Mouse (Mus musculus) limb, embryonic 14.5 days (tissue): ENCODE measurements around the gene Ptpn13. TPM values are rescaled to one million over a fixed set of nuclear protein-coding genes. Genes with fewer than 3 reads are reported as not detected.

Source experiments
- ATAC-seq: fragments of 200-750 bp; cut with Nextera tagmentation; 2 replicates; pipeline ENCODE4 v1.8.0; 2017; ENCODE audit warnings: low read depth, moderate number of reproducible peaks, moderate TSS enrichment; ENCODE audit not compliant: low FRiP score
- DNase-seq: peaks from one replicate; pipeline ENCODE4 v3.0.0-alpha.2; 2015; ENCODE audit warnings: low spot score
- H3K27ac ChIP-seq: fragments of 300-500 bp; sonication (generic); replicated peaks from 2 replicates; pipeline ENCODE4 v1.5.1; 2014; ENCODE audit warnings: low read depth, mild to moderate bottlenecking, low read length, moderate library complexity, mixed read lengths
- H3K27me3 ChIP-seq: fragments of 300-500 bp; sonication (generic); 2 replicates; pipeline ENCODE4 v1.6.1; 2014; ENCODE audit warnings: low read length, mixed read lengths; ENCODE audit not compliant: control insufficient read depth, insufficient read depth
- H3K36me3 ChIP-seq: fragments of 300-500 bp; sonication (generic); 2 replicates; pipeline ENCODE4 v1.6.1; 2014; ENCODE audit warnings: mild to moderate bottlenecking, low read length, moderate library complexity, mixed read lengths; ENCODE audit not compliant: control insufficient read depth, insufficient read depth
- H3K4me1 ChIP-seq: fragments of 300-500 bp; sonication (generic); 2 replicates; pipeline ENCODE4 v1.6.1; 2014; ENCODE audit warnings: antibody characterized with exemption, low read length, mixed read lengths; ENCODE audit not compliant: control insufficient read depth, insufficient read depth
- H3K4me2 ChIP-seq: fragments of 300-500 bp; sonication (generic); replicated peaks from 2 replicates; pipeline ENCODE4 v1.6.1; 2014; ENCODE audit warnings: low read depth, mild to moderate bottlenecking, low read length, moderate library complexity; ENCODE audit not compliant: severe bottlenecking
- H3K4me3 ChIP-seq: fragments of 300-500 bp; sonication (generic); replicated peaks from 2 replicates; pipeline ENCODE4 v1.5.1; 2014; ENCODE audit warnings: low read length
- H3K9ac ChIP-seq: fragments of 300-500 bp; sonication (generic); 2 replicates; pipeline ENCODE4 v1.6.1; 2014; ENCODE audit warnings: mild to moderate bottlenecking, low read depth, low read length, moderate library complexity; ENCODE audit not compliant: severe bottlenecking
- H3K9me3 ChIP-seq: fragments of 300-500 bp; sonication (generic); 2 replicates; pipeline ENCODE4 v1.6.1; 2016; ENCODE audit warnings: low read length; ENCODE audit not compliant: control insufficient read depth
- POLR2A ChIP-seq: fragments of 200-500 bp; IDR thresholded peaks from 2 replicates; pipeline ENCODE4 v1.8.0; 2012; ENCODE audit warnings: inconsistent platforms, mild to moderate bottlenecking, moderate library complexity, borderline replicate concordance; ENCODE audit not compliant: insufficient read depth, insufficient read length; ENCODE audit errors: extremely low read depth
- WGBS: fragments of 180-500 bp; shearing (Covaris S2); extraction: QIAGEN DNeasy Blood & Tissue Kit; methylation state at CpG from one replicate; pipeline ENCODE4 v1.1.7; 2014; 5-methylcytosine and 5-hydroxymethylcytosine counted together
- polyA plus RNA-seq, 2 experiments: library from polyadenylated mRNA; depleted of rRNA in 1 of 2; stranded (reverse) in 1 of 2; unstranded in 1 of 2; fragments of >200 nt; fragmentation: Nextera tagmentation in 1 of 2; extraction: Ambion mirVana in 1 of 2; gene quantifications; 2 replicates each; pipeline versions ENCODE4 v1.2.1 to v1.2.3; 2012 to 2014

Gene Ptpn13
- polyA plus RNA-seq, 2 experiments = 23.7 to 25.8 TPM

GRCm38 (mm10) chr5:103414542-103414941 lies 10.4 kb upstream of the Ptpn13 start:
- Histone ChIP-seq H3K4me1 (no peaks in the 10 kb centered on the region), H3K36me3 (no peaks in the 10 kb centered on the region), H3K27me3 (no peaks in the 10 kb centered on the region), H3K4me3 (no peak overlapping the region), H3K4me2 (no peak overlapping the region), H3K27ac (no peak overlapping the region), H3K9me3 (no peaks in the 10 kb centered on the region), H3K9ac (no peak overlapping the region)
- DNase-seq (no peak), ATAC-seq (no peak)
- TF ChIP-seq POLR2A = no peak
- 71% methylated on average over 3 of the region's 3 CpGs for WGBS

GRCm38 (mm10) chr5:103418009-103418408 lies 7.0 kb upstream of the Ptpn13 start:
- Histone ChIP-seq H3K9me3 (no peaks in the 10 kb centered on the region), H3K4me1 (peaks cover 11% of the 10 kb centered on the region; the same call in 1 of the 2 replicates), H3K27me3 (no peaks in the 10 kb centered on the region), H3K27ac (no peak overlapping the region), H3K4me3 (no peak overlapping the region), H3K36me3 (no peaks in the 10 kb centered on the region), H3K9ac (no peak overlapping the region), H3K4me2 (no peak overlapping the region)
- ATAC-seq (no peak), DNase-seq (no peak)
- TF ChIP-seq POLR2A = no peak
- WGBS = 74% methylated on average over 9 of the region's 9 CpGs

GRCm38 (mm10) chr5:103418886-103419285 lies 6.1 kb upstream of the Ptpn13 start:
- Histone ChIP-seq H3K9ac (no peak overlapping the region), H3K27me3 (no peaks in the 10 kb centered on the region), H3K4me1 (peaks cover 11% of the 10 kb centered on the region; the same call in 1 of the 2 replicates), H3K4me2 (no peak overlapping the region), H3K9me3 (no peaks in the 10 kb centered on the region), H3K4me3 (no peak overlapping the region), H3K36me3 (no peaks in the 10 kb centered on the region), H3K27ac (no peak overlapping the region)
- DNase-seq = no peak
- no peak for TF ChIP-seq POLR2A
- WGBS = 71% methylated on average over 3 of the region's 3 CpGs
- no peak for ATAC-seq

GRCm38 (mm10) chr5:103420568-103420967 lies 4.4 kb upstream of the Ptpn13 start:
- no peak overlapping the region for H3K4me3 ChIP-seq
- no peak for ATAC-seq
- no peaks in the 10 kb centered on the region for H3K9me3 ChIP-seq
- H3K4me1 ChIP-seq = peaks cover 11% of the 10 kb centered on the region; the same call in 1 of the 2 replicates
- no peak for TF ChIP-seq POLR2A
- DNase-seq = peak; percentile 43
- no peaks in the 10 kb centered on the region for H3K27me3 ChIP-seq
- no peak overlapping the region for H3K27ac ChIP-seq
- 24% methylated on average over 10 of the region's 10 CpGs for WGBS
- H3K9ac ChIP-seq = no peak overlapping the region
- 0 out of 2 replicates have a peak overlapping the region, but pooled peaks have one; percentile 0 for H3K4me2 ChIP-seq
- no peaks in the 10 kb centered on the region for H3K36me3 ChIP-seq

GRCm38 (mm10) chr5:103422609-103423008 lies 2.4 kb upstream of the Ptpn13 start:
- Histone ChIP-seq H3K36me3 (no peaks in the 10 kb centered on the region), H3K4me3 (no peak overlapping the region), H3K9ac (no peak overlapping the region), H3K27ac (no peak overlapping the region), H3K4me1 (peaks cover 19% of the 10 kb centered on the region), H3K27me3 (no peaks in the 10 kb centered on the region), H3K9me3 (no peaks in the 10 kb centered on the region), H3K4me2 (no peak overlapping the region)
- 70% methylated on average over 6 of the region's 6 CpGs for WGBS
- no peak for TF ChIP-seq POLR2A
- DNase-seq = no peak
- ATAC-seq = no peak
